Mouse (Mus musculus) hindbrain, embryonic 14.5 days (tissue): ENCODE data around the gene Bcar3. TPM values are rescaled to one million over a fixed set of nuclear protein-coding genes. Genes with fewer than 3 reads are reported as not detected.

ENCODE experiments used
- ATAC-seq: fragments of 200-750 bp; cut with Nextera tagmentation; 2 replicates; pipeline ENCODE4 v1.8.0; 2017; ENCODE audit warnings: moderate number of reproducible peaks, mild to moderate bottlenecking, moderate TSS enrichment, moderate library complexity; ENCODE audit not compliant: low FRiP score
- DNase-seq: peaks from one replicate; pipeline ENCODE4 v3.0.0-alpha.2; 2015; ENCODE audit warnings: low spot score
- H3K27ac ChIP-seq: fragments of 300-500 bp; sonication (generic); 2 replicates; pipeline ENCODE4 v1.5.1; 2014; ENCODE audit warnings: mild to moderate bottlenecking, moderate library complexity
- H3K27me3 ChIP-seq: fragments of 300-500 bp; sonication (generic); 2 replicates; pipeline ENCODE4 v1.6.1; 2014; ENCODE audit warnings: mild to moderate bottlenecking, low read length, mixed read lengths; ENCODE audit not compliant: control insufficient read depth, insufficient read depth
- H3K36me3 ChIP-seq: fragments of 300-500 bp; sonication (generic); replicated peaks from 2 replicates; pipeline ENCODE4 v1.6.1; 2014; ENCODE audit not compliant: control insufficient read depth, insufficient read depth
- H3K4me1 ChIP-seq: fragments of 300-500 bp; sonication (generic); replicated peaks from 2 replicates; pipeline ENCODE4 v1.6.1; 2014; ENCODE audit warnings: antibody characterized with exemption, low read length, mixed read lengths; ENCODE audit not compliant: control insufficient read depth, insufficient read depth
- H3K4me2 ChIP-seq: fragments of 300-500 bp; sonication (generic); replicated peaks from 2 replicates; pipeline ENCODE4 v1.6.1; 2014; ENCODE audit warnings: mild to moderate bottlenecking, moderate library complexity
- H3K4me3 ChIP-seq: fragments of 300-500 bp; sonication (generic); replicated peaks from 2 replicates; pipeline ENCODE4 v1.5.1; 2014; ENCODE audit warnings: mild to moderate bottlenecking, low read length
- H3K9ac ChIP-seq: fragments of 300-500 bp; sonication (generic); 2 replicates; pipeline ENCODE4 v1.6.1; 2014
- H3K9me3 ChIP-seq: fragments of 300-500 bp; sonication (generic); 2 replicates; pipeline ENCODE4 v1.6.1; 2016; ENCODE audit warnings: low read length; ENCODE audit not compliant: control insufficient read depth
- WGBS: fragments of 180-500 bp; shearing (Covaris S2); extraction: QIAGEN DNeasy Blood & Tissue Kit; methylation state at CpG from one replicate; pipeline ENCODE4 v1.1.7; 2014; 5-methylcytosine and 5-hydroxymethylcytosine counted together
- polyA plus RNA-seq: library from polyadenylated mRNA; unstranded; fragments of >200 nt; fragmentation: Nextera tagmentation; extraction: Ambion mirVana; gene quantifications from 2 replicates; pipeline ENCODE4 v1.2.1, GENCODE M21; 2014

Bcar3 gene
- polyA plus RNA-seq, 1 experiment from 2014 or later: 6.2 TPM

- Histone ChIP-seq H3K27me3 (no peaks in the 10 kb centered on the region), H3K4me1 (peaks cover 23% of the 10 kb centered on the region), H3K4me3 (no peak overlapping the region), H3K27ac (peak overlapping the region; percentile 56), H3K4me2 (peak overlapping the region; percentile 27), H3K9me3 (no peaks in the 10 kb centered on the region), H3K9ac (no peak overlapping the region), H3K36me3 (no peaks in the 10 kb centered on the region)
- ATAC-seq: peak; percentile 25; the same call in 1 of the 2 replicates
- DNase-seq: no peak
- WGBS: 28% methylated on average over 18 of the region's 18 CpGs
Observed at GRCm38 (mm10) chr3:122461932-122462871, 168.3 kb downstream of the Bcar3 start.

GRCm38 (mm10) chr3:122463166-122463565 lies 169.2 kb downstream of the Bcar3 start:
- H3K4me3 ChIP-seq: no peak overlapping the region
- no peak overlapping the region for H3K4me2 ChIP-seq
- peaks cover 23% of the 10 kb centered on the region for H3K4me1 ChIP-seq
- DNase-seq (no peak), ATAC-seq (no peak)
- H3K27ac ChIP-seq: no peak overlapping the region
- WGBS: 74% methylated on average over 9 of the region's 9 CpGs
- no peak overlapping the region for H3K9ac ChIP-seq
- H3K36me3 ChIP-seq: no peaks in the 10 kb centered on the region
- H3K27me3 ChIP-seq: no peaks in the 10 kb centered on the region
- no peaks in the 10 kb centered on the region for H3K9me3 ChIP-seq

DNA sequence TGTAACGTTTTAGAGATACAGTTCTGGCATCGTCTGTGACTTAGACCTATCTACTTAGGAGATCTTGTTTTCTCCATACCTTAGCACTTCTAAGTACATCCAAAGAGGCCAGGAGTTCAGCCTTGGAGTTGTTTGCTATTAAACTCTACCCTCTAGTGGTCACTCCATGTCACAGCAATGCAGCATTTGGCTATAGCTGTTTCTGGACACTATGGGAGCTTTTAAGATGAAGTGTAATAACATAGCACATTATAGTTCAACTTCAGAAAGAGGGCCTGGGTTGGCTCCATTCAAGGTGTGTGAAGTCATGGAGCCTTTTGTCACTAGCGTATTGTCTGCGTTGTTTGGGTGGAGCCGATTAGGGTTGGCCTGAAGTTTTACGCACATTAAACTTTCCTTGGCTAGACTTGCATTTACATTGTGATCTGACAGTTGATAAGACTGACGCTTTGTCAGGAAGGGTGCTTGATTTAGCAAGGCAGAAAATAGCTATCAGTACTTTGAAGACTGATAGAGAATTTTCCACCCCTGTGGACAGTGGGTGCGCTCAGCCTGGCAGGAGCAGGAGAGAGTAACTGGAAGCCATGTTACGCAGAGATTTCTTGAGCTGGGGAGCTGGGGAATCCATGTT lies 172.3 kb downstream of the Bcar3 start:
- H3K9ac ChIP-seq: no peak overlapping the region
- H3K9me3 ChIP-seq: no peaks in the 10 kb centered on the region
- H3K27ac ChIP-seq: no peak overlapping the region
- H3K36me3 ChIP-seq: no peaks in the 10 kb centered on the region
- H3K4me1 ChIP-seq: peaks cover 18% of the 10 kb centered on the region
- DNase-seq: peak; percentile 84
- WGBS: 46% methylated on average over 9 of the region's 9 CpGs
- no peak overlapping the region for H3K4me3 ChIP-seq
- no peak for ATAC-seq
- H3K27me3 ChIP-seq: no peaks in the 10 kb centered on the region
- no peak overlapping the region for H3K4me2 ChIP-seq

GRCm38 (mm10) chr3:122467977-122468376 lies 174.0 kb downstream of the Bcar3 start:
- Histone ChIP-seq H3K27me3 (no peaks in the 10 kb centered on the region), H3K36me3 (no peaks in the 10 kb centered on the region), H3K4me1 (0 out of 2 replicates have a peak, but pooled peaks cover 3% of the 10 kb centered on the region), H3K4me3 (no peak overlapping the region), H3K9ac (no peak overlapping the region), H3K9me3 (no peaks in the 10 kb centered on the region), H3K27ac (no peak overlapping the region), H3K4me2 (no peak overlapping the region)
- no peak for ATAC-seq
- 53% methylated on average over 2 of the region's 2 CpGs for whole genome bisulfite sequencing
- DNase-seq: no peak

DNA sequence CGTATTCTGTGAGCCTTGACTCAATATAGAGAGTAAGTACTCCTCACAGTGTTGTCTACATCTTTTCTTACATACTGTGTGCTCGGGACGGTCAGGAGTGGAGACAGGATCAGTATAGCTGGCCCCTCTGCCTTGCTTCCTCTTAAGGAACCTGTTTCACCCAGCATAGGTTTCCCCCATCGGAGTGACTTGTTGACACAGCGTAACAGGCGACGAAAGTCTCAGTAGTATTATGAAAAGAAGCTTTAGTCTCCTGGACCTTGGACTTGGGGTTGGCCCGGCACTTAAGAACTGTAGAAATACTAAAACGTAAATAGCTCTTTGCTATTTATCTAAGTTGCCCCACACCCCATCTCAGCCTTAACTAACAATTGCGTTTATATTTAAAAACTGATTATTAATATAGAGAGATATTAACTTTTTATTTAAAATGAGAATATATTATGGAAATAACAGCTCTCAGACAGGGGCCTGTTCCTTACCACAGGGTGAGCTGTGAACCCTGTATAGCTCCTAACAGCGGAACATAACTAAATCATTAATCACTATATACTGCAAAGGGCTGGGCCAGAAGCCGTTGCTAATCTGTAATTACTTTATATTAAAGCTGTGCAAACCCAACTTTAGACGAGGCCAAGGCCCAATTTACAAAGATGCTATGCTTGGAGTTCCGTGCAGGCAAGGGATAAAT lies 176.5 kb downstream of the Bcar3 start:
- no peak for ATAC-seq
- no peaks in the 10 kb centered on the region for H3K36me3 ChIP-seq
- H3K9me3 ChIP-seq: no peaks in the 10 kb centered on the region
- H3K27me3 ChIP-seq: no peaks in the 10 kb centered on the region
- H3K4me2 ChIP-seq: no peak overlapping the region
- peaks cover 8% of the 10 kb centered on the region for H3K4me1 ChIP-seq
- 81% methylated on average over 14 of the region's 14 CpGs for WGBS
- DNase-seq: no peak
- H3K9ac ChIP-seq: no peak overlapping the region
- H3K4me3 ChIP-seq: no peak overlapping the region
- H3K27ac ChIP-seq: no peak overlapping the region

GRCm38 (mm10) chr3:122471017-122471721 lies 177.2 kb downstream of the Bcar3 start:
- H3K4me3 ChIP-seq: no peak overlapping the region
- 65% methylated on average over 12 of the region's 12 CpGs for WGBS
- DNase-seq (no peak), ATAC-seq (no peak)
- H3K27ac ChIP-seq: no peak overlapping the region; the same call in 1 of the 2 replicates
- no peak overlapping the region for H3K4me2 ChIP-seq
- H3K9ac ChIP-seq: no peak overlapping the region
- H3K9me3 ChIP-seq: no peaks in the 10 kb centered on the region
- peaks cover 15% of the 10 kb centered on the region for H3K4me1 ChIP-seq
- no peaks in the 10 kb centered on the region for H3K27me3 ChIP-seq
- no peaks in the 10 kb centered on the region for H3K36me3 ChIP-seq

DNA sequence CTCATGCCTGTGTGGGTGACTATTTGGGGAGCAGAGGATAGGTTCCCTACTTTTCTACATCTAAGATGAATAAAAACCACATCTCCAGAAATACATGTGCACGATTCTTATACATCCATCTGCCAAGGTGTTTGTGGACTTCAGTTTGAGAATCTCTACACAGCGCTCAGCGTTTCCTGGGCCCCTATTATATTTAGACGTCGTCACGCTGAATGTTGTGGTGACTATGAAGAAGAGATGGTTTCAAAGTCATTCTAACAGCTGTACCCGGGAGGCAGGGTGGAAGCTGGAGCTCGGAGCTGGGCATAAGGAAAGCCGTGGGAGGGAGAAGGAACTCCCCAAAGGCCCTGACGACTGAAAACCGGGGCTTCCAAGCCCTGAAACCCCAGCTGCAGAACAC lies 178.5 kb downstream of the Bcar3 start:
- Histone ChIP-seq H3K9me3 (no peaks in the 10 kb centered on the region), H3K36me3 (no peaks in the 10 kb centered on the region), H3K4me1 (peaks cover 27% of the 10 kb centered on the region), H3K4me3 (no peak overlapping the region), H3K4me2 (no peak overlapping the region), H3K9ac (no peak overlapping the region), H3K27ac (no peak overlapping the region), H3K27me3 (no peaks in the 10 kb centered on the region)
- no peak for DNase-seq
- WGBS: 87% methylated on average over 11 of the region's 11 CpGs
- ATAC-seq: no peak

DNA sequence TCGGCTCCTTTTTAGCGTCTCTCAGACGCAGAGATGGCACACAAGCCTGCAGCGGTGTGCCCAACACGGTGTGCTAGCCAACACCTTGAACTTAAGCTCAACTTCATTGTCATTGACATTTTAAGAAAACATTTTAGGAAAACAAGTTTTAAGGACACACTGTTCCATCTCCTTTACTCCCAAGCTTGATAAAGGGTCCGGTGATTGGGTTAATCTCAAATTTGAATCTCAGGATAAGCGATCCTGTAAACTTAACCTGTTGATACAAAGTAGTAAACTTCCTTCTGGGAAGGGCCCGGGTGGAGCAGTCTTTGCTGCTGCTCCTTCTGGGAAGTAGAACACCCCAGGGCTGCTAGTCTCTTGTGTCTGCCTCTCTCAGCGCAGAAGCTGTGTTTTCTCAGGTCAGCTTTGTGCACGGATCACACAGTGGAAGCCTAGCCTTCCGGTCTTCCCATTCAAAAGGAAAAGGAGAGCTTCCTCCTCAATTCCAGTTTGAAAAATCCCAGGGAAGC lies 179.6 kb downstream of the Bcar3 start:
- no peaks in the 10 kb centered on the region for H3K9me3 ChIP-seq

More for the DNA sequence above, 179.6 kb downstream of the Bcar3 start:
- Histone ChIP-seq H3K36me3 (no peaks in the 10 kb centered on the region), H3K27me3 (no peaks in the 10 kb centered on the region), H3K27ac (no peak overlapping the region), H3K4me2 (no peak overlapping the region), H3K9ac (no peak overlapping the region), H3K4me1 (peaks cover 34% of the 10 kb centered on the region), H3K4me3 (no peak overlapping the region)
- whole genome bisulfite sequencing: 86% methylated on average over 11 of the region's 11 CpGs
- DNase-seq: no peak
- no peak for ATAC-seq
